Mouse (Mus musculus) hindbrain, embryonic 14.5 days (tissue): ENCODE results near the gene Paqr9. TPM values are rescaled to one million over a fixed set of nuclear protein-coding genes. Genes with fewer than 3 reads are reported as not detected.

ENCODE experiments used
- ATAC-seq: fragments of 200-750 bp; cut with Nextera tagmentation; 2 replicates; pipeline ENCODE4 v1.8.0; 2017; ENCODE audit warnings: moderate number of reproducible peaks, mild to moderate bottlenecking, moderate TSS enrichment, moderate library complexity; ENCODE audit not compliant: low FRiP score
- DNase-seq: peaks from one replicate; pipeline ENCODE4 v3.0.0-alpha.2; 2015; ENCODE audit warnings: low spot score
- H3K27ac ChIP-seq: fragments of 300-500 bp; sonication (generic); 2 replicates; pipeline ENCODE4 v1.5.1; 2014; ENCODE audit warnings: mild to moderate bottlenecking, moderate library complexity
- H3K27me3 ChIP-seq: fragments of 300-500 bp; sonication (generic); 2 replicates; pipeline ENCODE4 v1.6.1; 2014; ENCODE audit warnings: mild to moderate bottlenecking, low read length, mixed read lengths; ENCODE audit not compliant: control insufficient read depth, insufficient read depth
- H3K36me3 ChIP-seq: fragments of 300-500 bp; sonication (generic); replicated peaks from 2 replicates; pipeline ENCODE4 v1.6.1; 2014; ENCODE audit not compliant: control insufficient read depth, insufficient read depth
- H3K4me1 ChIP-seq: fragments of 300-500 bp; sonication (generic); replicated peaks from 2 replicates; pipeline ENCODE4 v1.6.1; 2014; ENCODE audit warnings: antibody characterized with exemption, low read length, mixed read lengths; ENCODE audit not compliant: control insufficient read depth, insufficient read depth
- H3K4me2 ChIP-seq: fragments of 300-500 bp; sonication (generic); replicated peaks from 2 replicates; pipeline ENCODE4 v1.6.1; 2014; ENCODE audit warnings: mild to moderate bottlenecking, moderate library complexity
- H3K4me3 ChIP-seq: fragments of 300-500 bp; sonication (generic); replicated peaks from 2 replicates; pipeline ENCODE4 v1.5.1; 2014; ENCODE audit warnings: mild to moderate bottlenecking, low read length
- H3K9ac ChIP-seq: fragments of 300-500 bp; sonication (generic); 2 replicates; pipeline ENCODE4 v1.6.1; 2014
- H3K9me3 ChIP-seq: fragments of 300-500 bp; sonication (generic); 2 replicates; pipeline ENCODE4 v1.6.1; 2016; ENCODE audit warnings: low read length; ENCODE audit not compliant: control insufficient read depth
- WGBS: fragments of 180-500 bp; shearing (Covaris S2); extraction: QIAGEN DNeasy Blood & Tissue Kit; methylation state at CpG from one replicate; pipeline ENCODE4 v1.1.7; 2014; 5-methylcytosine and 5-hydroxymethylcytosine counted together
- polyA plus RNA-seq: library from polyadenylated mRNA; unstranded; fragments of >200 nt; fragmentation: Nextera tagmentation; extraction: Ambion mirVana; gene quantifications from 2 replicates; pipeline ENCODE4 v1.2.1, GENCODE M21; 2014

The Paqr9 gene
- polyA plus RNA-seq, 1 experiment from 2014 or later, result 8.7 TPM

DNA sequence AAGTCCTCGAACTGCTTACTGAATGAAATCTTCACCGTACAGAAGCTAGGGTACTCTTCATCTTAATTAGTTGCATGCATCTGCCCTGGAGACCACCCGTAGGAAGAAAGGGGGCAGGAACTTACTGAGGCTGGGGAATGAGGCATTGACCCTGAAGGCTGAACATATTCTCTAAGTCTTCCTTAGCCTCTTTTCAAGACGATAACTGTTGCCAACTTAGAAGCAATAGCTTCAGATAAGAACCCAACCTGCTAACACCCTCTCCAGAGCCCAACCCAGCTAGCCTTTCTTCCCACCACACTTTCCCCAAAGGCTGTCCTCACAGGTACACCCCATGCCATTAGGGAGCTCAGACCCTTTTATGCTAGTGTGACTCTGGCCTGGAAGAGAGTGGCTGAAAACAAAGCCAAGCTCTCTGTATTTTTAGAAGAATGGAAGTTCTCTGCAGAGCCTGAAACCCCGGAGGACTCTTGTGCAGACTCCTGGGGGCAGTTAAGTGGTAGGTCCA, 4.2 kb upstream of the Paqr9 start:
- Histone ChIP-seq H3K27ac (no peak overlapping the region), H3K9me3 (no peaks in the 10 kb centered on the region), H3K4me3 (no peak overlapping the region), H3K27me3 (peaks cover 24% of the 10 kb centered on the region), H3K4me1 (peaks cover 8% of the 10 kb centered on the region; the same call in 1 of the 2 replicates), H3K4me2 (no peak overlapping the region), H3K36me3 (no peaks in the 10 kb centered on the region), H3K9ac (no peak overlapping the region)
- DNase-seq, result no peak
- no peak for ATAC-seq
- WGBS, result 74% methylated on average over 5 of the region's 5 CpGs

DNA sequence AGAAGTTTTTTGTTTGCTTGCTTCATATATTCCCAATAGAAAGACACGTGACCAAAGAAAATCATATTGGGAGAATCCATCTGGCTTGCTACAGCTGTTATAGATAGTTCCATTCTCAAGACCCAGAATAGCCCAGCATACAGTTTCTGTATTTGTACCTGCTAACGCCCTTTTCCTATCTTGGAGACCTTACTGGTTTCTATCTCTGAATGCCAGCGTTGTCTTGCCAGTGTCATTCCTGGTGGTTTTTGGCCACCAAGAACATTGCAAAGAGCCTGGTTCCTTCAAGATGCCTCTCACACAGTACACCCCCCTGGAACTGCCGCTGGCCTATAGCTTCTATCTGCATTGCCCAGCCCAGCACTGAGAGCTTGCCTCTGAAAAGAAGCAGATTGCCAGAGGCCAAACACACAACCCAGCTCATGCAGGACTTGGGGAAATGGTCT, 3.4 kb upstream of the Paqr9 start:
- no peak overlapping the region for H3K27ac ChIP-seq
- H3K4me3 ChIP-seq, result no peak overlapping the region
- no peaks in the 10 kb centered on the region for H3K9me3 ChIP-seq
- H3K27me3 ChIP-seq, result peaks cover 32% of the 10 kb centered on the region
- H3K4me1 ChIP-seq, result peaks cover 14% of the 10 kb centered on the region; the same call in 1 of the 2 replicates
- WGBS, result 91% methylated on average over 4 of the region's 4 CpGs
- DNase-seq, result no peak
- H3K36me3 ChIP-seq, result no peaks in the 10 kb centered on the region
- no peak for ATAC-seq
- no peak overlapping the region for H3K9ac ChIP-seq
- H3K4me2 ChIP-seq, result no peak overlapping the region

DNA sequence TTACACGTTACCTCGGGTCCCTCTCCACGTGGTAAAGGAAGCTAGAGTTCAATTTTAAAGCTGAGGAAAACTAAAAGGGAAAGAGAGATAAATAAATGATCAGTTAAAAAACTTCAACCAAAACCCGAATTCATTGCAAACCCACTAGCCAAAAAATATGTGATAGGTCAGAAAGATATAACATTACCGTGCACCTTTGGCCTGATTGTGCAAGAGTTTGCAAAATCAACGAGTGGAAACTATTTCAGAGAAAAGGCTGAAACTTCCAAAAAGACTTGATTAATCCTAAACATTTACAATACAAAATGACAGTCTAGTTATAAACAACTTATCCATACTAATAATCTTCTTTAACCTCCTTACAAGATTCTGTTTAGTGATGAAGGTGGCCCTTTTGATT, 1.7 kb upstream of the Paqr9 start:
- Histone ChIP-seq H3K4me3 (no peak overlapping the region), H3K27ac (no peak overlapping the region), H3K4me1 (peaks cover 28% of the 10 kb centered on the region), H3K4me2 (no peak overlapping the region), H3K36me3 (no peaks in the 10 kb centered on the region), H3K9ac (no peak overlapping the region), H3K9me3 (no peaks in the 10 kb centered on the region), H3K27me3 (peaks cover 43% of the 10 kb centered on the region)
- WGBS, result 71% methylated on average over 6 of the region's 6 CpGs
- no peak for ATAC-seq
- DNase-seq, result no peak

DNA sequence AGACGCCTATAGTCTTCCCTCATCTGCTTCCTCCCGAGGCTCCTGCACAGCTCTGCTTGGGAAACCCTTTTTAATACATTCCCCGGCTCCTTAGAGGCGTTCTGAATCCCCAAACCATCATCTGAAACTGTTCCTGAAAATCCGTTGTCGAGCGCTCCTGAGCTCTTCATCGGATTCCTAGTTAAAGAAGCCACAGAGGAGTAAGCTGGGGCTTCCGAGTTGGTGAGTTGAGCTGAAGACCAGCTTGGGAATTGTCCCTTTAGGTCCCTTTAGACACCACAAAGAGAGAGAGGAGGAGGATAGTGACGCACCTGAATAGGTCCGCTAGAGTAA, 765 bp upstream of the Paqr9 start:
- 8% methylated on average over 11 of the region's 11 CpGs for WGBS
- peak overlapping the region; percentile 81 for H3K9ac ChIP-seq
- DNase-seq, result no peak
- peak overlapping the region; percentile 79 for H3K27ac ChIP-seq
- peak overlapping the region; percentile 71 for H3K4me3 ChIP-seq
- ATAC-seq, result no peak
- peaks cover 31% of the 10 kb centered on the region for H3K4me1 ChIP-seq
- H3K27me3 ChIP-seq, result peaks cover 43% of the 10 kb centered on the region
- peak overlapping the region; percentile 84 for H3K4me2 ChIP-seq
- no peaks in the 10 kb centered on the region for H3K9me3 ChIP-seq
- no peaks in the 10 kb centered on the region for H3K36me3 ChIP-seq

DNA sequence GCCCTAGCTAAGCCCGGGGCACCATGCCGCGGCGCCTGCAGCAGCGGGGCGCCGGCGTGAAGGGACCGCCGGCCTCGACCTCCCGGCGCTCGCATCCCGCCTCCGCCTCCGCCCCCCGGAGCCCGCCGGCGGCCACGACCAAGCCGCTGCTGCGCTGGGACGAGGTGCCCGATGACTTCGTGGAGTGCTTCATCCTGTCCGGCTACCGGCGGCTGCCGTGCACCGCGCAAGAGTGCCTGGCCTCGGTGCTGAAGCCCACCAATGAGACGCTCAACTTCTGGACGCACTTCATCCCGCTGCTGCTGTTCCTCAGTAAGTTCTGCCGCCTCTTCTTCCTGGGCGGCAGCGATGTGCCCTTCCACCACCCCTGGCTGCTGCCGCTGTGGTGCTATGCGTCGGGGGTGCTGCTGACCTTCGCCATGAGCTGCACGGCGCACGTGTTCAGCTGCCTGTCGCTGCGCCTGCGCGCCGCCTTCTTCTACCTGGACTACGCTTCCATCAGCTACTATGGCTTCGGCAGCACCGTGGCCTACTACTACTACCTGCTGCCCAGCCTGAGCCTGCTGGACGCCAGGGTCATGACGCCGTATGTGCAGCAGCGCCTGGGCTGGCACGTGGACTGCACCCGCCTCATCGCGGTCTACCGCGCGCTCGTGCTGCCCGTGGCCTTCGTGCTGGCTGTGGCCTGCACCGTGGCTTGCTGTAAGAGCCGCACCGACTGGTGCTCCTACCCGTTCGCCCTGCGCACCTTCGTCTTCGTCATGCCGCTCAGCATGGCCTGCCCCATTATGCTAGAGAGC, 679 bp downstream of the Paqr9 start:
- H3K27ac ChIP-seq, result peak overlapping the region; percentile 79
- H3K4me1 ChIP-seq, result peaks cover 31% of the 10 kb centered on the region
- H3K27me3 ChIP-seq, result peaks cover 43% of the 10 kb centered on the region

DNA sequence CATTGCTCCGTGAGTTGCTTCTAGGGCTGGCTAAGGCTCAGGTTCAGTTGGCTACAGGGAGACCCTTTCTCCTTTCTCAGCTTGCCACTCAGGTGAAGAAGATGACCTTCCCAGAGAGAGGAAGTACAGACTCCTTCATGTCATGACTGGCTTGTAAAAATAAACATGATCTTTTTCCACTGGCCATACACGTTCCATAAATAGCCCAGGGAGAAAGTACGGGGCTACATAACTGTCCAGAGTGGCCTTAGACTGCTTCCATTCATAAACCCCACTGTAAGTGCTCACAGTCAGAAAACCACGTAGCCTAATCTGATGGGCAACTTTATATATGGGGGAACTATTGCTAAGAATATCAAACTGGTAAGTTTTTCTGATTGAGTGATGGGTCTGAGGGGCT, 4.6 kb downstream of the Paqr9 start:
- 79% methylated on average over 4 of the region's 4 CpGs for WGBS
- Histone ChIP-seq H3K9ac (no peak overlapping the region), H3K27me3 (peaks cover 24% of the 10 kb centered on the region), H3K27ac (no peak overlapping the region), H3K4me2 (no peak overlapping the region), H3K36me3 (no peaks in the 10 kb centered on the region), H3K4me3 (no peak overlapping the region), H3K4me1 (peaks cover 33% of the 10 kb centered on the region), H3K9me3 (no peaks in the 10 kb centered on the region)
- DNase-seq (no peak), ATAC-seq (no peak)

More for the DNA sequence above, 679 bp downstream of the Paqr9 start:
- Histone ChIP-seq H3K9me3 (no peaks in the 10 kb centered on the region), H3K36me3 (no peaks in the 10 kb centered on the region), H3K4me2 (peak overlapping the region; percentile 84), H3K4me3 (peak overlapping the region; percentile 71), H3K9ac (peak overlapping the region; percentile 81)
- 13% methylated on average over 75 of the region's 78 CpGs for WGBS
- ATAC-seq, result peak; percentile 80
- peak; percentile 65 for DNase-seq

DNA sequence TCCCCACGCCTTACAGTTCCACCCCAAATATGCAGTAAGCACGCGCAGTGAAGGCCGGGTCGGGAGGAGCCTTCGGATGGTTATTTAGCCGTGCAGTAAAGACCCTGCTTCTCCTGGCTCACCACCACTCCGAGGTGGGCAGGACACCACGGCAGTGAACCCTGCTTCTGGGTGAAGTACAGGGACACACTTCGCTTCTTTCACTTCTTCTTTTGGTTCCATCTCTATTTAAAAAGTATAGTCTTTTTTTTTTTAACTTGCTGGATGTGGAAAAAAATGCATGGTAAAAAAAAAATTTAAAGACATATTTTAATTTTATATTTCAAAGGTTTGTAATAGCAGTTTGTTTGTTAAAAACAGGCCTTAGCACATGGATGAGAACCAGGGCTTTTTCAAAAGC, 6.9 kb downstream of the Paqr9 start:
- DNase-seq, result no peak
- Histone ChIP-seq H3K27ac (no peak overlapping the region), H3K9me3 (no peaks in the 10 kb centered on the region), H3K9ac (no peak overlapping the region), H3K36me3 (no peaks in the 10 kb centered on the region), H3K27me3 (peaks cover 8% of the 10 kb centered on the region), H3K4me2 (no peak overlapping the region), H3K4me1 (peaks cover 20% of the 10 kb centered on the region), H3K4me3 (no peak overlapping the region)
- 86% methylated on average over 10 of the region's 10 CpGs for WGBS
- no peak for ATAC-seq

- Histone ChIP-seq H3K9me3 (no peaks in the 10 kb centered on the region), H3K36me3 (no peaks in the 10 kb centered on the region), H3K27ac (no peak overlapping the region), H3K4me3 (no peak overlapping the region), H3K9ac (no peak overlapping the region), H3K4me2 (no peak overlapping the region), H3K27me3 (peaks cover 3% of the 10 kb centered on the region; the same call in 1 of the 2 replicates), H3K4me1 (peaks cover 17% of the 10 kb centered on the region)
- ATAC-seq (no peak), DNase-seq (no peak)
- 45% methylated on average over 5 of the region's 5 CpGs for WGBS
Measured at GRCm38 (mm10) chr9:95566931-95567330, 7.5 kb downstream of the Paqr9 start.

DNA sequence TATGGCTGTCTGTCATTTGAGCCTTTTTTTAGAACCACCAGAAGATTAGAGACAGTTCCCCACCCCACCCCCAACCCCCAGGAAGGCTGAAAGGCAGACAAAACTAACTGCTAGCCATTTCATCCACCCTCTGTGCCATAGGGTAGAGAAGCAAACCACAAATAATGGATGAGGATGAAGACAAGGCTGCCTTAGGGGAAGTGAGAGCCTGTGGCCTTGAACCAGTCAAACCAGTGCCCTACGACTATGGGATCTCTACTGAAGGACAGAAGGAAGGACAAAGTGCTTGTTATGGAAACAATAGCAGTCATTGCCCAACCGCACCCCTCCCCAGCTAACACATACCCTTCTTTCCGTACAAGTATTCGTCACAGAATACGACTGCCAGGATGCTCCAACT, 9.8 kb downstream of the Paqr9 start:
- 96% methylated on average over 5 of the region's 5 CpGs for WGBS
- Histone ChIP-seq H3K9me3 (no peaks in the 10 kb centered on the region), H3K36me3 (no peaks in the 10 kb centered on the region), H3K27me3 (no peaks in the 10 kb centered on the region), H3K4me1 (0 out of 2 replicates have a peak, but pooled peaks cover 6% of the 10 kb centered on the region), H3K9ac (no peak overlapping the region), H3K4me3 (no peak overlapping the region), H3K27ac (no peak overlapping the region), H3K4me2 (no peak overlapping the region)
- ATAC-seq (no peak), DNase-seq (no peak)
